Mouse (Mus musculus): ENCODE results near the gene Neurod1. TPM values are rescaled to one million over a fixed set of nuclear protein-coding genes. Genes with fewer than 3 reads are reported as not detected.

Gene Neurod1
- polyA plus RNA-seq, 1 experiment from 2014 or later = 12.8 TPM

DNA sequence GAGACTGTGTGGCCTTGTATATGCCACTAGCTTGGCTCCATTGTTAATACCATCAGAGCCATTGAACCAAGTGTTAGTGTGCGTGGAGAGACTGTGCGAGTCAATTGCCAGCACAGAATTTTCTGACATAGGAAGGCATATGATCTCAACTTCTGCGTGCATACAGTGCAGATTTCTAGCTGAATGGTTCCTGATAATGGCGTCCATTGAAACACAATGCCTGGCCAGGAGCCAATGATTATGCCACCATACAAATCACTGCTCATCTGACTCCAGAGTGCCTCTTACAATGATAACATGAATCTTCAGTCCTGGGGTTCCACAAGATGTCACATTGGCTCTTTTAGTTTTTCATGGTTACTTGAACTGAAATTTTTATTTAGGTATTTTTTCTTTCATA, 7.2 kb downstream of the Neurod1 start:
- Histone ChIP-seq H3K4me2 (ENCODE audit: low read length) (no peak overlapping the region), H3K9ac (ENCODE audit: low read depth, low read length) (no peak overlapping the region), H3K4me3 (ENCODE audit: low read depth, low read length) (no peak overlapping the region), H3K9me3 (replicated peaks; ENCODE audit: control insufficient read depth, low read length, poor library complexity, severe bottlenecking) (no peaks in the 10 kb centered on the region), H3K4me1 (ENCODE audit: control insufficient read depth, insufficient read depth, low read length) (peaks cover 2% of the 10 kb centered on the region; the same call in 1 of the 2 replicates), H3K27me3 (ENCODE audit: control insufficient read depth, insufficient read depth, low read depth, low read length) (no peaks in the 10 kb centered on the region), H3K27ac (ENCODE audit: low read length) (no peak overlapping the region), H3K36me3 (ENCODE audit: control insufficient read depth, insufficient read depth, low read length) (no peaks in the 10 kb centered on the region)
- no peak for ATAC-seq
- 56% methylated on average over 4 of the region's 4 CpGs for WGBS

DNA sequence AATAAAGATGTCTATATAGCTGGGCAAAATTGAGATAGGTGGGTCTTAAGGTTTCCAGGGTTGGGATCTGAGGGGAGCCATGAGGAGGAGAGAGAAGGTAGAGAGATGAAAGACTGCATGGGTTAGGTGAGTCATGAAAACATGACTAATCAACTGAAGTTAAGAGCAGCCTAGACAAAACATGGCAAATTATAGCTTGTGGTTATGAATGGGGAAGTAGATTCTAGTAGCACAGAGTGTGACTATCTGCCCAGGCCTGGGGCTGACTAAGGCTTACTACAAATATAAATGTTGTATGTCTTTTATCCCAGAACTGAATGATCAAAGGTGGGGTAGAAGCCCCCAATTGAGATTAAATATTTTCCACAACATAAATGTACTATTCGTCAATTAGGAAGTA, 9.4 kb downstream of the Neurod1 start:
- no peak overlapping the region for H3K27ac ChIP-seq (ENCODE audit: low read length)
- H3K27me3 ChIP-seq (ENCODE audit: control insufficient read depth, insufficient read depth, low read depth, low read length) = no peaks in the 10 kb centered on the region
- H3K4me3 ChIP-seq (ENCODE audit: low read depth, low read length) = no peak overlapping the region
- 75% methylated on average over 1 of the region's 1 CpGs for WGBS
- H3K4me1 ChIP-seq (ENCODE audit: control insufficient read depth, insufficient read depth, low read length) = no peaks in the 10 kb centered on the region
- H3K36me3 ChIP-seq (ENCODE audit: control insufficient read depth, insufficient read depth, low read length) = no peaks in the 10 kb centered on the region
- no peak overlapping the region for H3K9ac ChIP-seq (ENCODE audit: low read depth, low read length)
- no peak for ATAC-seq
- no peak overlapping the region for H3K4me2 ChIP-seq (ENCODE audit: low read length)
- H3K9me3 ChIP-seq (replicated peaks; ENCODE audit: control insufficient read depth, low read length, poor library complexity, severe bottlenecking) = no peaks in the 10 kb centered on the region

DNA sequence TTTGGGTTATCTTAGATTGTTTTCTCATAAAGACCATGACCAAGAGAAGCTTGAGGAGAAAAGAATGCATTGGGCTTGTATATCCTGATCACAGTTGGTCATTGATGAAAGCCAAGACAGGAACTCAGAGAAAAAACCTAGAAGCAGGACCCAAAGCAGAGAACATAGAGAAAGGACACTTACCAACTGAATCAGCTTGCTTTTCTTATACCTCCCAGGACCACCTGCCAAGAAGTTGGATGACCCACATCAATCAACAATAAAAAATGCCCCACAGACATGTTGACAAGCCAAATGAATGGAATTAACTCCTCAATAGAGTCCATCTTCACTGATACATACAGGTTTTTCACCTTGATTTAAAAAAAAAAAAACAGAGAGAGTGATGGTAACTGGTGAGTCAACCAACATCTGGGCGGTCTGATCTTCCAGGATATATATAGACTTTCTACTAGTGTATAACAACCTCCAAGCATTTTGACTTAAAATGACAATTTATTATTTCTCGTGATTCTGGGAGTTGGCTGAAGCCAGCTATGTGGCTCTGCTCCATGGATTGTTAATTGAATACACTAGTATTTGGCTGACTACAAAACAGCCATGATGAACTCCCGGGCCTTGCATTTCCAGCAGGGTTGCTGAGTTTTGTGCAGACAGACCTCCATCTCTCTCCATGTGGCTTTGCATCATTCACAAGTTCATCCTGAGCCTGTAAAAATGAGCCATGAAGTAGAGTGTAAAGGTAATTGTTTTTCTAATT, 12.5 kb downstream of the Neurod1 start:
- Histone ChIP-seq H3K9ac (ENCODE audit: low read depth, low read length) (no peak overlapping the region), H3K4me3 (ENCODE audit: low read depth, low read length) (no peak overlapping the region), H3K4me1 (ENCODE audit: control insufficient read depth, insufficient read depth, low read length) (no peaks in the 10 kb centered on the region), H3K4me2 (ENCODE audit: low read length) (no peak overlapping the region), H3K9me3 (replicated peaks; ENCODE audit: control insufficient read depth, low read length, poor library complexity, severe bottlenecking) (no peaks in the 10 kb centered on the region), H3K27ac (ENCODE audit: low read length) (no peak overlapping the region), H3K27me3 (ENCODE audit: control insufficient read depth, insufficient read depth, low read depth, low read length) (no peaks in the 10 kb centered on the region), H3K36me3 (ENCODE audit: control insufficient read depth, insufficient read depth, low read length) (no peaks in the 10 kb centered on the region)
- WGBS = 90% methylated on average over 3 of the region's 3 CpGs
- ATAC-seq = no peak

DNA sequence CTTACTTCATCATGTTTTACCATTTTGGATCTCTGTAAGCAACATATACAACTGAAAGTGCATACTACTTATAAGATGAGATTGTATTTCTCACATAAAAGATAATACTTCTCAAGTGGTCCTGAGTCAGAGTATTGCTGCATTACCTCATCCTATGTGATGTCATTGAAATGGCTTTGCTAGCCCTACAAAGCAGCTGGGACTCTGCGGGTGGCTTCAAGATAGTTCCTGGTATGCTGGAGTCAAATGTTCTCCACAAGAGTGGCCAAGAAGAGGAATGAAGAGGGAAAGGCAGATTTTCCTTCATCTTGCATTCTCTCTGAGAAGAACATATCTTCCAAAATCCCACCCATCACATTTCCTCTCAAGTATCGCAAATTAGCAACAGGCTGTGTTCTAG, 13.2 kb downstream of the Neurod1 start:
- no peak overlapping the region for H3K9ac ChIP-seq (ENCODE audit: low read depth, low read length)
- H3K4me1 ChIP-seq (ENCODE audit: control insufficient read depth, insufficient read depth, low read length) = no peaks in the 10 kb centered on the region

DNA sequence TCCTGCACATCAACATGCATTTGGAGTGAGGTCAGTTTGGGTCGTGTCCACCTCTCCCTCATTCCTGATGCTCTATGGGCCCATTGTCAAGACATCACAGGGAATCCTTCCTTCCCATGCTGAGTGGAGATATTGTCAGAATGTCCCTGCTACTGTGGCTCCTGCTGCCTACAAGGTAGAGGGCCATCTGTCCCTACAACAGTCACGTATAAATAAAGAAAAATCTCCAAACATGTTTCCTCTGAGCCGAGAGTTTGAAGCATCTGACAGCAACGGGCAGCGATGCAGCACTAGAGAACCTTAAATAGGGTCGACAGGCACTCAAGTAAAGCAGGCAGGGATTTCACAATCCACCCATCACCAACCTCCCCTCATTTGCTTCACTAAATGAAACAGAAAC, 13.6 kb downstream of the Neurod1 start:
- Histone ChIP-seq H3K9ac (ENCODE audit: low read depth, low read length) (no peak overlapping the region), H3K4me1 (ENCODE audit: control insufficient read depth, insufficient read depth, low read length) (no peaks in the 10 kb centered on the region), H3K4me2 (ENCODE audit: low read length) (no peak overlapping the region), H3K4me3 (ENCODE audit: low read depth, low read length) (no peak overlapping the region), H3K27ac (ENCODE audit: low read length) (no peak overlapping the region), H3K9me3 (replicated peaks; ENCODE audit: control insufficient read depth, low read length, poor library complexity, severe bottlenecking) (no peaks in the 10 kb centered on the region), H3K27me3 (ENCODE audit: control insufficient read depth, insufficient read depth, low read depth, low read length) (no peaks in the 10 kb centered on the region), H3K36me3 (ENCODE audit: control insufficient read depth, insufficient read depth, low read length) (no peaks in the 10 kb centered on the region)
- no peak for ATAC-seq
- WGBS = 76% methylated on average over 6 of the region's 6 CpGs

More for the DNA sequence above, 13.2 kb downstream of the Neurod1 start:
- no peak overlapping the region for H3K4me3 ChIP-seq (ENCODE audit: low read depth, low read length)
- 95% methylated on average over 2 of the region's 2 CpGs for WGBS
- no peak for ATAC-seq
- no peaks in the 10 kb centered on the region for H3K27me3 ChIP-seq (ENCODE audit: control insufficient read depth, insufficient read depth, low read depth, low read length)
- no peaks in the 10 kb centered on the region for H3K9me3 ChIP-seq (replicated peaks; ENCODE audit: control insufficient read depth, low read length, poor library complexity, severe bottlenecking)
- no peak overlapping the region for H3K4me2 ChIP-seq (ENCODE audit: low read length)
- H3K27ac ChIP-seq (ENCODE audit: low read length) = no peak overlapping the region
- H3K36me3 ChIP-seq (ENCODE audit: control insufficient read depth, insufficient read depth, low read length) = no peaks in the 10 kb centered on the region

DNA sequence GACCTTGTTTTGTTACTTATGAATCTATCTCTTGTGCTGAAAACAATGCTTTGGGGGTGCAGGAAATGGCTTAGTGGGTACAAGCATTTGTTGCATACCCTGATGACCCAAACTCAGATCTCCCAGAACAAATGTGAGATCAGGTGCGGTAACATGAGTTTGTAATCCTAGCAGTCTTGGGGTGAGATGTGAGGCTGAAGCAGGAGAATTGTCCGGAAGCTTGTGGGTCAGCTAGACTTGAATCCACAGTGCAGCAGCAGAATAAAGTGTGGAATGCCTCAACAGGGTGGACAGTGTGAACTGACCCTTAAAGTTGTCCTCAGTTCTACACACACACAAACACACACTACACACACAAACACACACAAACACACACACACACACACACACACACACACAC, 14.3 kb downstream of the Neurod1 start:
- Histone ChIP-seq H3K9ac (ENCODE audit: low read depth, low read length) (no peak overlapping the region), H3K9me3 (replicated peaks; ENCODE audit: control insufficient read depth, low read length, poor library complexity, severe bottlenecking) (no peaks in the 10 kb centered on the region), H3K4me2 (ENCODE audit: low read length) (no peak overlapping the region), H3K27ac (ENCODE audit: low read length) (no peak overlapping the region), H3K36me3 (ENCODE audit: control insufficient read depth, insufficient read depth, low read length) (no peaks in the 10 kb centered on the region), H3K4me1 (ENCODE audit: control insufficient read depth, insufficient read depth, low read length) (no peaks in the 10 kb centered on the region), H3K4me3 (ENCODE audit: low read depth, low read length) (no peak overlapping the region), H3K27me3 (ENCODE audit: control insufficient read depth, insufficient read depth, low read depth, low read length) (no peaks in the 10 kb centered on the region)
- no peak for ATAC-seq
- WGBS = 98% methylated on average over 2 of the region's 2 CpGs

DNA sequence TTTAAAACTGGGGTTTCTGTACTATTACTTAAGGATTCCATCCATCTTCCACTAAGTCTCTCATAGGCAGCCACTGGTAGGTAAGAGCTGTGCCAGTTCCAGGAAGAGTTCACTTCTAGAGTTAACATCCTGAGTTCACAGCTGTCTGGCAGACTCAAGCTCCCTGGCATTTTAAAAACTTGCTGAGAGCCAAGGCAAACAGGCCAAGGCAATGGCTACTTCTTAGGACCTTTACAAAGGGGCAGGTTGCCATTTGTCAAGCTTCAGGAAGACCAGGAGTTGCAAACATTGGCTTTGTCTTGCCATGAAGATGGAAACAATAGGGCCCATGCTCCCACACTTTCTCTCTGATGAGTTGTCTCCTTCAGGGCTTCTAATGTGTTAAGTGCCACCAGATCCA, 26.5 kb downstream of the Neurod1 start:
- Histone ChIP-seq H3K4me3 (ENCODE audit: low read depth, low read length) (no peak overlapping the region), H3K9me3 (replicated peaks; ENCODE audit: control insufficient read depth, low read length, poor library complexity, severe bottlenecking) (no peaks in the 10 kb centered on the region)
- ATAC-seq = no peak

DNA sequence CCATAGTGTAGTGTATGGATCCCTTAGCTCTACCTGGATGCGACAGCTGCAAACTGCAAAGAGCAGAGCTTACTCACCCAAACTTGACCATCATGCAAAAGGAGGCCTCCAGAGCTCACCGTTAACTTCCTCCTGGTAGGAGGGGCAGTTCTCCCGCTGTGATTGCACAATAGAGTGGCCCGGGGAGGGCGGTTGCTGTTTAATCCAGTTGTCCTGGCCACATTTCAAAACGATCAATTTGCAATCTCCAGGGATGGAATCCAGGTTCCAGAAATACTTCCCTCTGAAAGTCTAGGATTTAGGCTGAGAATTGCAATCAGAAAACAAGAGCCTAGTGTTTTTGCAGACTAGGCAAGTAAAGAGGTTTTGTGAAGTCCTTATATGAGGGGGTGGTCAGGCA, 26.9 kb downstream of the Neurod1 start:
- no peak overlapping the region for H3K4me2 ChIP-seq (ENCODE audit: low read length)
- peaks cover 5% of the 10 kb centered on the region for H3K4me1 ChIP-seq (ENCODE audit: control insufficient read depth, insufficient read depth, low read length)
- H3K9ac ChIP-seq (ENCODE audit: low read depth, low read length) = no peak overlapping the region
- H3K9me3 ChIP-seq (replicated peaks; ENCODE audit: control insufficient read depth, low read length, poor library complexity, severe bottlenecking) = no peaks in the 10 kb centered on the region
- 6% methylated on average over 6 of the region's 6 CpGs for WGBS
- peaks cover 11% of the 10 kb centered on the region for H3K27me3 ChIP-seq (ENCODE audit: control insufficient read depth, insufficient read depth, low read depth, low read length)
- ATAC-seq = no peak
- no peaks in the 10 kb centered on the region for H3K36me3 ChIP-seq (ENCODE audit: control insufficient read depth, insufficient read depth, low read length)
- no peak overlapping the region for H3K27ac ChIP-seq (ENCODE audit: low read length)
- no peak overlapping the region for H3K4me3 ChIP-seq (ENCODE audit: low read depth, low read length)

More for the DNA sequence above, 26.5 kb downstream of the Neurod1 start:
- Histone ChIP-seq H3K27me3 (ENCODE audit: control insufficient read depth, insufficient read depth, low read depth, low read length) (peaks cover 11% of the 10 kb centered on the region), H3K27ac (ENCODE audit: low read length) (no peak overlapping the region), H3K36me3 (ENCODE audit: control insufficient read depth, insufficient read depth, low read length) (no peaks in the 10 kb centered on the region), H3K9ac (ENCODE audit: low read depth, low read length) (no peak overlapping the region), H3K4me1 (ENCODE audit: control insufficient read depth, insufficient read depth, low read length) (peaks cover 5% of the 10 kb centered on the region), H3K4me2 (ENCODE audit: low read length) (no peak overlapping the region)

DNA sequence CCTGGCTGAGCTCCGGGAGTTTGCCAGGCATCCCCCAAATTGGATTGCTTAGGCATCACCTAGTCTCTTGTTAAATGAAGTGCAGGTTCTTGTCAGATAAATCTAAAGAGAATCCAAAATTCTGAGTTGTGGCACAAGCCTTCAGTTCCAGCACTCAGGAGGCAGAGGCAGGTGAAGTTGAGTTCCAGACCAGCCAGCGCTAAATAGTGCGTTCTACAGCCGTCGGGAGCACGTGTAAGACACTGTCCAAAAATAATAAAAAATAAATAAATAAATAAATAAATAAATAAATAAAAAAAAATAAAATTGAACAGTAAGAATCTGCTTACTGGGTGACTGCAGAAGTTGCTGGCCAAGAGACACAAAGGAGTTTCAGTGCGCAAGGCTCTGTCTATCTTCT, 27.4 kb downstream of the Neurod1 start:
- Histone ChIP-seq H3K4me3 (ENCODE audit: low read depth, low read length) (peak overlapping the region; percentile 42), H3K27ac (ENCODE audit: low read length) (no peak overlapping the region), H3K27me3 (ENCODE audit: control insufficient read depth, insufficient read depth, low read depth, low read length) (peaks cover 11% of the 10 kb centered on the region), H3K9ac (ENCODE audit: low read depth, low read length) (no peak overlapping the region), H3K4me1 (ENCODE audit: control insufficient read depth, insufficient read depth, low read length) (peaks cover 5% of the 10 kb centered on the region), H3K9me3 (replicated peaks; ENCODE audit: control insufficient read depth, low read length, poor library complexity, severe bottlenecking) (no peaks in the 10 kb centered on the region), H3K36me3 (ENCODE audit: control insufficient read depth, insufficient read depth, low read length) (no peaks in the 10 kb centered on the region), H3K4me2 (ENCODE audit: low read length) (peak overlapping the region; percentile 70)
- ATAC-seq = no peak
- WGBS = 13% methylated on average over 7 of the region's 7 CpGs

All from midbrain, embryonic 16.5 days (tissue).